Mouse (Mus musculus): ENCODE results near the gene Rgs17. TPM values are rescaled to one million over a fixed set of nuclear protein-coding genes. Genes with fewer than 3 reads are reported as not detected.
A peak's percentile ranks its signal among the peaks of the same experiment; 100 is the strongest.

The Rgs17 gene
- polyA plus RNA-seq, 1 experiment, result 0.71 TPM

GRCm38 (mm10) chr10:5921031-5921551, 1.1 kb downstream of the Rgs17 start:
- TF ChIP-seq USF1 (IDR thresholded peaks at IDR 0.05; ENCODE audit: low read depth) (no peak), MAX (IDR thresholded peaks at IDR 0.05) (no peak)
- peak overlapping the region; percentile 67 for H3K4me3 ChIP-seq (ENCODE audit: insufficient read depth, poor library complexity, severe bottlenecking)
- H3K36me3 ChIP-seq (ENCODE audit: control insufficient read depth, insufficient read depth), result no peaks in the 10 kb centered on the region
- peaks cover 7% of the 10 kb centered on the region for H3K27me3 ChIP-seq (ENCODE audit: control insufficient read depth, insufficient read depth, insufficient read length)
- peak overlapping the region; percentile 35 for H3ac ChIP-seq (ENCODE audit: control insufficient read depth, insufficient read length, low read depth)
- peaks cover 3% of the 10 kb centered on the region for H3K79me3 ChIP-seq (ENCODE audit: low read depth)
- peaks cover 12% of the 10 kb centered on the region for H3K79me2 ChIP-seq (ENCODE audit: control insufficient read depth, insufficient read depth)

GRCm38 (mm10) chr10:5904399-5904798, 17.8 kb downstream of the Rgs17 start:
- Histone ChIP-seq H3K4me3 (ENCODE audit: insufficient read depth, poor library complexity, severe bottlenecking) (no peak overlapping the region), H3ac (ENCODE audit: control insufficient read depth, insufficient read length, low read depth) (no peak overlapping the region), H3K36me3 (ENCODE audit: control insufficient read depth, insufficient read depth) (peaks cover 3% of the 10 kb centered on the region), H3K79me2 (ENCODE audit: control insufficient read depth, insufficient read depth) (no peaks in the 10 kb centered on the region), H3K79me3 (ENCODE audit: low read depth) (no peaks in the 10 kb centered on the region), H3K27me3 (ENCODE audit: control insufficient read depth, insufficient read depth, insufficient read length) (no peaks in the 10 kb centered on the region)
- TF ChIP-seq MYOD1 (IDR thresholded peaks at IDR 0.05; ENCODE audit: control insufficient read depth, insufficient read length, low read depth), result no peak

- H3K36me3 ChIP-seq (ENCODE audit: control insufficient read depth, insufficient read depth), result peaks cover 3% of the 10 kb centered on the region
- no peak overlapping the region for H3K4me3 ChIP-seq (ENCODE audit: insufficient read depth, poor library complexity, severe bottlenecking)
- no peak overlapping the region for H3ac ChIP-seq (ENCODE audit: control insufficient read depth, insufficient read length, low read depth)
- H3K79me3 ChIP-seq (ENCODE audit: low read depth), result no peaks in the 10 kb centered on the region
- H3K79me2 ChIP-seq (ENCODE audit: control insufficient read depth, insufficient read depth), result no peaks in the 10 kb centered on the region
- TF ChIP-seq MYOG (IDR thresholded peaks at IDR 0.05; ENCODE audit: control insufficient read depth, extremely low read depth, insufficient read length) (no peak), USF1 (IDR thresholded peaks at IDR 0.05; ENCODE audit: low read depth) (no peak), CTCF (IDR thresholded peaks at IDR 0.05; ENCODE audit: control insufficient read depth, insufficient read depth, insufficient read length) (no peak), FOSL1 (IDR thresholded peaks at IDR 0.05; ENCODE audit: insufficient read depth, low read length, poor library complexity, severe bottlenecking) (no peak), MAX (IDR thresholded peaks at IDR 0.05) (no peak), CEBPB (IDR thresholded peaks at IDR 0.05; ENCODE audit: low read depth) (no peak), MYOD1 (IDR thresholded peaks at IDR 0.05; ENCODE audit: control insufficient read depth, insufficient read length, low read depth) (no peak)
- no peaks in the 10 kb centered on the region for H3K27me3 ChIP-seq (ENCODE audit: control insufficient read depth, insufficient read depth, insufficient read length)
Observed at GRCm38 (mm10) chr10:5901777-5902176, 20.4 kb downstream of the Rgs17 start.

- Histone ChIP-seq H3K4me3 (ENCODE audit: insufficient read depth, poor library complexity, severe bottlenecking) (no peak overlapping the region), H3ac (ENCODE audit: control insufficient read depth, insufficient read length, low read depth) (no peak overlapping the region), H3K79me3 (ENCODE audit: low read depth) (no peaks in the 10 kb centered on the region), H3K36me3 (ENCODE audit: control insufficient read depth, insufficient read depth) (peaks cover 3% of the 10 kb centered on the region), H3K79me2 (ENCODE audit: control insufficient read depth, insufficient read depth) (no peaks in the 10 kb centered on the region), H3K27me3 (ENCODE audit: control insufficient read depth, insufficient read depth, insufficient read length) (no peaks in the 10 kb centered on the region)
- TF ChIP-seq MYOD1 (IDR thresholded peaks at IDR 0.05; ENCODE audit: control insufficient read depth, insufficient read length, low read depth) (no peak), USF1 (IDR thresholded peaks at IDR 0.05; ENCODE audit: low read depth) (no peak), MAX (IDR thresholded peaks at IDR 0.05) (no peak), CEBPB (IDR thresholded peaks at IDR 0.05; ENCODE audit: low read depth) (no peak), MYOG (IDR thresholded peaks at IDR 0.05; ENCODE audit: control insufficient read depth, extremely low read depth, insufficient read length) (no peak), CTCF (IDR thresholded peaks at IDR 0.05; ENCODE audit: control insufficient read depth, insufficient read depth, insufficient read length) (no peak), FOSL1 (IDR thresholded peaks at IDR 0.05; ENCODE audit: insufficient read depth, low read length, poor library complexity, severe bottlenecking) (no peak)
Observed at GRCm38 (mm10) chr10:5900731-5901130, 21.5 kb downstream of the Rgs17 start.

DNA sequence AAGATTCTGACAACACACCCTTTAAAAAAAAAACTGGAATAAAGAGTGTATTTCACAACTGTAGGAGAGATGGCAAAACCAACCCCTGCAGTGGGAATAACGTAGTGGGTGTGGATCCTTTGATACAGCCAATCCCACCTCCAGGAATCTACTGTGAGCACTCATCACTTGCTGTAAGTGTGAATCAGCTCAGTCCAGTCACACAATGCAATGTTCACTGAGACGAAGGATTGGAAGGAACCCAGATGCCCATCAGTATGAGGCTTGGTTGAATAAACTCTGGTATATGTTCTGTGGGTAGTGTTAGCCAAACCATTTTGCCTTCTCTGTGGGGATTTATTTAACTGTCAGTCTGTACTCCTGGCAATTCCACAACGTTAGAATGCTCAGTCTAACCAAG, 45.1 kb downstream of the Rgs17 start:
- H3K27me3 ChIP-seq (ENCODE audit: control insufficient read depth, insufficient read depth, insufficient read length), result no peaks in the 10 kb centered on the region
- no peaks in the 10 kb centered on the region for H3K79me2 ChIP-seq (ENCODE audit: control insufficient read depth, insufficient read depth)
- no peak overlapping the region for H3ac ChIP-seq (ENCODE audit: control insufficient read depth, insufficient read length, low read depth)
- H3K4me3 ChIP-seq (ENCODE audit: insufficient read depth, poor library complexity, severe bottlenecking), result no peak overlapping the region
- TF ChIP-seq USF1 (IDR thresholded peaks at IDR 0.05; ENCODE audit: low read depth) (no peak), CEBPB (IDR thresholded peaks at IDR 0.05; ENCODE audit: low read depth) (no peak), MAX (IDR thresholded peaks at IDR 0.05) (no peak), MYOD1 (IDR thresholded peaks at IDR 0.05; ENCODE audit: control insufficient read depth, insufficient read length, low read depth) (no peak), MYOG (IDR thresholded peaks at IDR 0.05; ENCODE audit: control insufficient read depth, extremely low read depth, insufficient read length) (no peak), CTCF (IDR thresholded peaks at IDR 0.05; ENCODE audit: control insufficient read depth, insufficient read depth, insufficient read length) (no peak), FOSL1 (IDR thresholded peaks at IDR 0.05; ENCODE audit: insufficient read depth, low read length, poor library complexity, severe bottlenecking) (no peak)
- H3K36me3 ChIP-seq (ENCODE audit: control insufficient read depth, insufficient read depth), result no peaks in the 10 kb centered on the region
- no peaks in the 10 kb centered on the region for H3K79me3 ChIP-seq (ENCODE audit: low read depth)

DNA sequence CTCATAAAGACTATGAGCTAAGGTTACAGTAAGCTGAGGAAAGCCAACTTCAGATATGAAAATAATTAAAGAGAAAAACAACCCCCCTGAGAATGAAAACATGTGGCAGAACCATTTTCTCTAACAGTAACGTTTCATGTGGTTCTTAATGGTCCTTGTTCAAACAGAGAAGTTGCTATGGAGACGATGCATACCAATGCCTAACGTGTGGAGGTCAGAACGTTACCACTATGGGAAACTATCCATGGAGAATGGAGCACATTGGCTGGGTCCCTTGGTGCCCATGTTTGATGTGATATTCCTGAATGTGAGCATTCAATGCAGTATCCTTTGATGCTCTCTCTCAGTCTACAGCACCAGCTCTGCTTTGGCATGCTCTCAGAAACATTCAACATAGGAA, 51.1 kb downstream of the Rgs17 start:
- Histone ChIP-seq H3ac (ENCODE audit: control insufficient read depth, insufficient read length, low read depth) (no peak overlapping the region), H3K27me3 (ENCODE audit: control insufficient read depth, insufficient read depth, insufficient read length) (no peaks in the 10 kb centered on the region), H3K36me3 (ENCODE audit: control insufficient read depth, insufficient read depth) (no peaks in the 10 kb centered on the region), H3K79me2 (ENCODE audit: control insufficient read depth, insufficient read depth) (no peaks in the 10 kb centered on the region), H3K79me3 (ENCODE audit: low read depth) (no peaks in the 10 kb centered on the region), H3K4me3 (ENCODE audit: insufficient read depth, poor library complexity, severe bottlenecking) (no peak overlapping the region)
- TF ChIP-seq MAX (IDR thresholded peaks at IDR 0.05) (no peak), FOSL1 (IDR thresholded peaks at IDR 0.05; ENCODE audit: insufficient read depth, low read length, poor library complexity, severe bottlenecking) (no peak), CTCF (IDR thresholded peaks at IDR 0.05; ENCODE audit: control insufficient read depth, insufficient read depth, insufficient read length) (no peak), CEBPB (IDR thresholded peaks at IDR 0.05; ENCODE audit: low read depth) (no peak), MYOG (IDR thresholded peaks at IDR 0.05; ENCODE audit: control insufficient read depth, extremely low read depth, insufficient read length) (no peak), USF1 (IDR thresholded peaks at IDR 0.05; ENCODE audit: low read depth) (no peak), MYOD1 (IDR thresholded peaks at IDR 0.05; ENCODE audit: control insufficient read depth, insufficient read length, low read depth) (no peak)

Measured in C2C12 (cell line).